Mouse (Mus musculus): ENCODE results near the gene Fancm.

DNA sequence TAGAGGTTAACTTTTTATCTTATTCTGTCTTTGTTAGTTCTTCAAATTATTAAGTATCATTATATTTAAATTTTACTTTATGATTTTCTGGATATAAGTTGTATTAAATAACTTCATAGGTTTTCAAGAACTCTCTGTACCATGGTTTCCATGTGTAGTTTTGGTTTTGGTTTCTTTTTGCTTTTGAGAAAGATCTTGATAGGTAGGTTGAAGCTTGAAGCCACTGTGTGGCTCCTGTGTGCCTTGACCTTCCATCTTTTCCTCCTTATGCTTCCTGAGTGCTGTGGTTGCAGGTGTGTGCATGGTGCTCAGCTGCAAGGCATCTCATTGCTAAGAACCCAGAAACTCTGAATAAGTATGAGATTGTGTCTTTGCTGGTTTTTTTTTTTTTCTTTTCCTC is 26.6 kb upstream of the Fancm start:
- TF ChIP-seq POLR2A (IDR thresholded peaks at IDR 0.05; ENCODE audit: control insufficient read depth, low read depth, low read length) (no peak), CTCF (IDR thresholded peaks at IDR 0.05; ENCODE audit: control insufficient read depth, insufficient read depth, insufficient replicate concordance, low read depth, low read length) (no peak)

All from testis, adult 2 months (tissue).